Mouse (Mus musculus) forebrain, embryonic 11.5 days (tissue): ENCODE results near the gene Togaram2. TPM values are rescaled to one million over a fixed set of nuclear protein-coding genes. Genes with fewer than 3 reads are reported as not detected.

ENCODE experiments used
- ATAC-seq: fragments of 200-750 bp; cut with Nextera tagmentation; replicated peaks from 2 replicates; pipeline ENCODE4 v1.8.0; 2017; ENCODE audit warnings: moderate TSS enrichment; ENCODE audit not compliant: low FRiP score
- DNase-seq: peaks from one replicate; pipeline ENCODE4 v3.0.0-alpha.2; 2017; ENCODE audit warnings: low spot score
- H3K27ac ChIP-seq: fragments of 300-500 bp; sonication (generic); 2 replicates; pipeline ENCODE4 v1.5.1; 2014; ENCODE audit warnings: low read depth, low read length
- H3K27me3 ChIP-seq: fragments of 300-500 bp; sonication (generic); 2 replicates; pipeline ENCODE4 v1.6.1; 2014; ENCODE audit warnings: mild to moderate bottlenecking, low read length, mixed read lengths; ENCODE audit not compliant: control insufficient read depth, insufficient read depth
- H3K36me3 ChIP-seq: fragments of 300-500 bp; sonication (generic); 2 replicates; pipeline ENCODE4 v1.6.1; 2014; ENCODE audit warnings: mild to moderate bottlenecking, low read length, moderate library complexity, mixed read lengths; ENCODE audit not compliant: control insufficient read depth, insufficient read depth
- H3K4me1 ChIP-seq: fragments of 300-500 bp; sonication (generic); replicated peaks from 2 replicates; pipeline ENCODE4 v1.6.1; 2014; ENCODE audit warnings: low read length, mixed read lengths; ENCODE audit not compliant: control insufficient read depth, insufficient read depth
- H3K4me2 ChIP-seq: fragments of 300-500 bp; sonication (generic); 2 replicates; pipeline ENCODE4 v1.6.1; 2014; ENCODE audit warnings: low read depth, mild to moderate bottlenecking, low read length, moderate library complexity, mixed read lengths; ENCODE audit not compliant: severe bottlenecking
- H3K4me3 ChIP-seq: fragments of 300-500 bp; sonication (generic); 2 replicates; pipeline ENCODE4 v1.5.1; 2014; ENCODE audit warnings: low read depth, low read length
- H3K9ac ChIP-seq: fragments of 300-500 bp; sonication (generic); 2 replicates; pipeline ENCODE4 v1.6.1; 2014; ENCODE audit warnings: low read length
- H3K9me3 ChIP-seq: fragments of 300-500 bp; sonication (generic); 2 replicates; pipeline ENCODE4 v1.6.1; 2016; ENCODE audit warnings: low read length, mixed read lengths; ENCODE audit not compliant: control insufficient read depth
- WGBS: fragments of 180-500 bp; shearing (Covaris S2); extraction: QIAGEN DNeasy Blood & Tissue Kit; methylation state at CpG from one replicate; pipeline ENCODE4 v1.1.7; 2014; 5-methylcytosine and 5-hydroxymethylcytosine counted together
- polyA plus RNA-seq: library from polyadenylated mRNA; unstranded; fragments of >200 nt; fragmentation: Nextera tagmentation; extraction: Ambion mirVana; gene quantifications from 2 replicates; pipeline ENCODE4 v1.2.1, GENCODE M21; 2014

Togaram2 gene
- polyA plus RNA-seq, 1 experiment from 2014 or later, result 0.05 TPM

- no peaks in the 10 kb centered on the region for H3K27me3 ChIP-seq
- no peak overlapping the region for H3K4me3 ChIP-seq
- no peak overlapping the region for H3K9ac ChIP-seq
- H3K36me3 ChIP-seq, result no peaks in the 10 kb centered on the region
- no peak for DNase-seq
- no peak overlapping the region for H3K27ac ChIP-seq
- H3K4me2 ChIP-seq, result no peak overlapping the region
- ATAC-seq, result no peak
- WGBS, result 85% methylated on average over 3 of the region's 3 CpGs
- H3K4me1 ChIP-seq, result no peaks in the 10 kb centered on the region
- no peaks in the 10 kb centered on the region for H3K9me3 ChIP-seq
Observed at GRCm38 (mm10) chr17:71721019-71721418, 48.0 kb downstream of the Togaram2 start.

GRCm38 (mm10) chr17:71730655-71731054, 57.6 kb downstream of the Togaram2 start:
- no peaks in the 10 kb centered on the region for H3K4me1 ChIP-seq
- ATAC-seq, result no peak
- H3K27ac ChIP-seq, result no peak overlapping the region
- no peak for DNase-seq
- H3K4me3 ChIP-seq, result no peak overlapping the region
- H3K27me3 ChIP-seq, result no peaks in the 10 kb centered on the region
- no peaks in the 10 kb centered on the region for H3K9me3 ChIP-seq
- no peak overlapping the region for H3K4me2 ChIP-seq
- no peak overlapping the region for H3K9ac ChIP-seq
- WGBS, result 78% methylated on average over 2 of the region's 2 CpGs
- H3K36me3 ChIP-seq, result no peaks in the 10 kb centered on the region

- no peaks in the 10 kb centered on the region for H3K27me3 ChIP-seq
- no peak overlapping the region for H3K4me2 ChIP-seq
- H3K9ac ChIP-seq, result no peak overlapping the region
- WGBS, result 69% methylated on average over 3 of the region's 3 CpGs
- no peaks in the 10 kb centered on the region for H3K9me3 ChIP-seq
- H3K4me1 ChIP-seq, result no peaks in the 10 kb centered on the region
- no peak for DNase-seq
- H3K36me3 ChIP-seq, result no peaks in the 10 kb centered on the region
- H3K4me3 ChIP-seq, result no peak overlapping the region
- no peak overlapping the region for H3K27ac ChIP-seq
- no peak for ATAC-seq
Observed at GRCm38 (mm10) chr17:71736442-71736841, 63.4 kb downstream of the Togaram2 start.

GRCm38 (mm10) chr17:71742156-71742555, 69.1 kb downstream of the Togaram2 start:
- Histone ChIP-seq H3K36me3 (no peaks in the 10 kb centered on the region), H3K9ac (no peak overlapping the region), H3K27me3 (no peaks in the 10 kb centered on the region), H3K27ac (no peak overlapping the region), H3K4me3 (no peak overlapping the region), H3K4me2 (no peak overlapping the region), H3K4me1 (0 out of 2 replicates have a peak, but pooled peaks cover 2% of the 10 kb centered on the region), H3K9me3 (no peaks in the 10 kb centered on the region)
- ATAC-seq, result no peak
- WGBS, result 86% methylated on average over 3 of the region's 3 CpGs
- DNase-seq, result no peak

GRCm38 (mm10) chr17:71742935-71743334, 69.9 kb downstream of the Togaram2 start:
- H3K4me1 ChIP-seq, result 0 out of 2 replicates have a peak, but pooled peaks cover 2% of the 10 kb centered on the region
- H3K4me2 ChIP-seq, result no peak overlapping the region
- H3K36me3 ChIP-seq, result no peaks in the 10 kb centered on the region
- H3K9ac ChIP-seq, result no peak overlapping the region
- no peak overlapping the region for H3K4me3 ChIP-seq
- no peak for DNase-seq
- 15% methylated on average over 5 of the region's 5 CpGs for WGBS
- no peaks in the 10 kb centered on the region for H3K27me3 ChIP-seq
- no peak for ATAC-seq
- H3K9me3 ChIP-seq, result no peaks in the 10 kb centered on the region
- H3K27ac ChIP-seq, result no peak overlapping the region

- WGBS, result 89% methylated on average over 9 of the region's 9 CpGs
- no peak overlapping the region for H3K27ac ChIP-seq
- DNase-seq (no peak), ATAC-seq (no peak)
- H3K4me2 ChIP-seq, result no peak overlapping the region
- H3K4me1 ChIP-seq, result 0 out of 2 replicates have a peak, but pooled peaks cover 2% of the 10 kb centered on the region
- no peaks in the 10 kb centered on the region for H3K36me3 ChIP-seq
- no peaks in the 10 kb centered on the region for H3K9me3 ChIP-seq
- no peak overlapping the region for H3K9ac ChIP-seq
- H3K4me3 ChIP-seq, result no peak overlapping the region
- no peaks in the 10 kb centered on the region for H3K27me3 ChIP-seq
Observed at GRCm38 (mm10) chr17:71746114-71746513, 73.1 kb downstream of the Togaram2 start.

- H3K27ac ChIP-seq, result no peak overlapping the region
- DNase-seq, result no peak
- ATAC-seq, result no peak
- H3K9ac ChIP-seq, result no peak overlapping the region
- no peak overlapping the region for H3K4me2 ChIP-seq
- H3K27me3 ChIP-seq, result no peaks in the 10 kb centered on the region
- no peaks in the 10 kb centered on the region for H3K36me3 ChIP-seq
- 0 out of 2 replicates have a peak, but pooled peaks cover 2% of the 10 kb centered on the region for H3K4me1 ChIP-seq
- H3K4me3 ChIP-seq, result no peak overlapping the region
- 81% methylated on average over 8 of the region's 8 CpGs for WGBS
- H3K9me3 ChIP-seq, result no peaks in the 10 kb centered on the region
Observed at GRCm38 (mm10) chr17:71747561-71747960, 74.5 kb downstream of the Togaram2 start.

- no peaks in the 10 kb centered on the region for H3K9me3 ChIP-seq
- DNase-seq (no peak), ATAC-seq (no peak)
- H3K27me3 ChIP-seq, result no peaks in the 10 kb centered on the region
- 89% methylated on average over 9 of the region's 9 CpGs for WGBS
- H3K9ac ChIP-seq, result no peak overlapping the region
- H3K27ac ChIP-seq, result no peak overlapping the region
- H3K4me1 ChIP-seq, result no peaks in the 10 kb centered on the region
- H3K36me3 ChIP-seq, result no peaks in the 10 kb centered on the region
- no peak overlapping the region for H3K4me3 ChIP-seq
- H3K4me2 ChIP-seq, result no peak overlapping the region
Observed at GRCm38 (mm10) chr17:71749616-71750168, 76.6 kb downstream of the Togaram2 start.

- no peaks in the 10 kb centered on the region for H3K36me3 ChIP-seq
- 68% methylated on average over 10 of the region's 10 CpGs for WGBS
- DNase-seq, result no peak
- no peak for ATAC-seq
- no peak within 1 kb of the TSS for H3K27ac ChIP-seq
- no peaks in the 10 kb centered on the region for H3K27me3 ChIP-seq
- H3K4me3 ChIP-seq, result no peak within 1 kb of the TSS
- H3K9me3 ChIP-seq, result no peaks in the 10 kb centered on the region
- no peaks in the 10 kb centered on the region for H3K4me1 ChIP-seq
- no peak within 1 kb of the TSS for H3K4me2 ChIP-seq
- H3K9ac ChIP-seq, result no peak within 1 kb of the TSS
Observed at GRCm38 (mm10) chr17:71752831-71753230, 79.8 kb downstream of the Togaram2 start, which contains the start of gene Pcare. Gene Pcare, minus strand, starts transcription at chr17:71752894.
